Comparison of ENCODE assay signal across 8 mouse cellular contexts in the genomic region with DNA sequence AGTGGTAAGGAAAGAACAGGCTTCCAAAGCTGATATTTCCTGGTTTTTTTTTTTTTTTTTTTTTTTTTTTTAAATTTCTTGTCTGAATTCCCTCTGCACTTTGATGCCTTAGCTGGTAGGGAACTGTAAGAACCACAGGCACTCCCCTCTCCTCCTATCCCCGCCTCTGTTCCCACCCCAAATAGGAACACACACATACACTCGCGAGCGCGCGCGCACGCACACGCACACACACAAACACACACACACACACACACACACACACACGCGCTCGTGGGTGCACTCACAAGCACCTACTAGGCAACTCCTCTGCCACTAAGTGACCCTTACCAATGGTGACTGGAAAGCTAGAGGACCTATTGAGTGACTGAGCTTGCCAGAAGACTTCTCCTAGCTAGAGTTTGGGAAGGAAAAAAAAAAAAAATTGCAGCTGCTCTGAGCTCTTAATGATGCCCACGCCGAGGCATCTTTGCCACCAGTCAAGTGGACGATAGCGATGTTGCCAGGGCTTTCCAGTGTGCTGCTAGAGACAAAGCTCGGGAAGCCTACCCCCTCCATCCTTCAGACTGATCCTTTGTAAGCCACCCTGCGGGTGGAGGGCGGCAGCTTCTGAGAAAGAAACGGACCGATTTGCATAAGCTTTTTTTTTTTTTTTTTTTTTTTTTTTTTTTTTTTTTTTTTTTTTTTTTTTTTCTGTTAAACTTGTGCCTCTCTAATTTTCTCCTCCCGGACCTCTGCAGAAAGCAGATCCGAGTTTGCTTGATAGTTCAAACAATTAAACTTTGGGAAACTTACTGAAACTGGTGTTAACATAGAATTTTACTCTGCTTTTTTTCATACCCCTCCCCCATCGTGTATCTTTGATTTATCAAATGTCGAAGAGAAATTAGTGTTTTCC. TPM values are rescaled to one million over a fixed set of nuclear protein-coding genes. Genes with fewer than 3 reads are reported as not detected.
A peak's percentile ranks its signal among the peaks of the same experiment; 100 is the strongest.
DNase-seq lines count a peak whose midpoint lies in the region; ATAC-seq and TF ChIP-seq lines count a peak whose summit lies in the region.

No protein-coding gene starts in this region.

- peak overlapping the region; percentile 52 for H3K9ac ChIP-seq in embryonic facial prominence, embryonic 11.5 days (replicated peaks; ENCODE audit: low read length)
- peak overlapping the region; percentile 44 for H3K9ac ChIP-seq in intestine, embryonic 14.5 days (ENCODE audit: low read length)
- peak overlapping the region; percentile 93 for H3K9ac ChIP-seq in midbrain, embryonic 16.5 days (ENCODE audit: low read depth, low read length)

- WGBS in kidney, adult 2 months: 2% methylated on average over 25 of the region's 25 CpGs
- under 1% methylated on average over 25 of the region's 25 CpGs for WGBS in embryonic facial prominence, embryonic 11.5 days
- WGBS in intestine, embryonic 14.5 days: under 1% methylated on average over 25 of the region's 25 CpGs
- under 1% methylated on average over 25 of the region's 25 CpGs for WGBS in limb, embryonic 10.5 days
- WGBS in midbrain, embryonic 16.5 days: 0% methylated on average over 25 of the region's 25 CpGs

- peak overlapping the region; percentile 53 for H3K4me3 ChIP-seq in kidney, adult 2 months (ENCODE audit: insufficient read depth, low read depth, low read length)
- peak overlapping the region; percentile 49 for H3K4me3 ChIP-seq in embryonic facial prominence, embryonic 11.5 days (ENCODE audit: low read depth, low read length)
- peak overlapping the region; percentile 71 for H3K4me3 ChIP-seq in intestine, embryonic 14.5 days (ENCODE audit: low read depth, low read length)
- H3K4me3 ChIP-seq in limb, embryonic 10.5 days: peak overlapping the region; percentile 54
- H3K4me3 ChIP-seq in midbrain, embryonic 16.5 days (ENCODE audit: low read depth, low read length): peak overlapping the region; percentile 88

- no peak for TF ChIP-seq CTCF in kidney, adult 2 months (conservative IDR thresholded peaks at IDR 0.05; ENCODE audit: insufficient read depth, insufficient read length, low read depth, low read length)

- no peak overlapping the region for H3K27ac ChIP-seq in kidney, adult 2 months (ENCODE audit: insufficient read depth, low read depth, low read length)
- H3K27ac ChIP-seq in embryonic facial prominence, embryonic 11.5 days (replicated peaks; ENCODE audit: low read depth, low read length): no peak overlapping the region
- H3K27ac ChIP-seq in intestine, embryonic 14.5 days (ENCODE audit: low read depth): no peak overlapping the region
- H3K27ac ChIP-seq in limb, embryonic 10.5 days: peak overlapping the region; percentile 53; the same call in 1 of the 2 replicates
- H3K27ac ChIP-seq in midbrain, embryonic 16.5 days (ENCODE audit: low read length): peak overlapping the region; percentile 87

- H3K27me3 ChIP-seq in kidney, adult 2 months (replicated peaks; ENCODE audit: control insufficient read depth, insufficient read depth, low read length): no peaks in the 10 kb centered on the region; the same call in 1 of the 2 replicates
- H3K27me3 ChIP-seq in embryonic facial prominence, embryonic 11.5 days (ENCODE audit: control insufficient read depth, insufficient read depth, low read length): no peaks in the 10 kb centered on the region; the same call in 1 of the 2 replicates
- H3K27me3 ChIP-seq in intestine, embryonic 14.5 days (replicated peaks; ENCODE audit: control insufficient read depth, insufficient read depth, low read length): no peaks in the 10 kb centered on the region
- peaks cover 15% of the 10 kb centered on the region; the same call in 1 of the 2 replicates for H3K27me3 ChIP-seq in limb, embryonic 10.5 days (ENCODE audit: low read depth, poor library complexity, severe bottlenecking)
- H3K27me3 ChIP-seq in midbrain, embryonic 16.5 days (ENCODE audit: control insufficient read depth, insufficient read depth, low read depth, low read length): no peaks in the 10 kb centered on the region

- peak; percentile 17 for DNase-seq in kidney, adult 2 months
- no peak for DNase-seq in kidney, adult 11 months
- peak; percentile 66 for DNase-seq in embryonic facial prominence, embryonic 11.5 days (ENCODE audit: low spot score)
- peak; percentile 80 for DNase-seq in intestine, embryonic 14.5 days (ENCODE audit: low spot score)
- DNase-seq in limb, embryonic 10.5 days (ENCODE audit: low spot score): peak; percentile 55
- DNase-seq in urinary bladder, postnatal 4 days (ENCODE audit: low spot score in 2 of 2): no peak
- DNase-seq in c-Kit-positive CD71-positive TER-119-positive erythroid progenitor cells, embryonic 14.5 days (ENCODE audit: low spot score): no peak

- no peaks in the 10 kb centered on the region for H3K4me1 ChIP-seq in kidney, adult 2 months (ENCODE audit: control insufficient read depth, insufficient read depth, low read length)
- no peaks in the 10 kb centered on the region for H3K4me1 ChIP-seq in embryonic facial prominence, embryonic 11.5 days (ENCODE audit: control insufficient read depth, insufficient read depth, low read length)
- H3K4me1 ChIP-seq in intestine, embryonic 14.5 days (replicated peaks; ENCODE audit: control insufficient read depth, insufficient read depth, low read length): peaks cover 6% of the 10 kb centered on the region; the same call in 1 of the 2 replicates
- peaks cover 19% of the 10 kb centered on the region for H3K4me1 ChIP-seq in limb, embryonic 10.5 days
- H3K4me1 ChIP-seq in midbrain, embryonic 16.5 days (ENCODE audit: control insufficient read depth, insufficient read depth, low read length): peaks cover 7% of the 10 kb centered on the region

- peak overlapping the region; percentile 93 for H3K4me2 ChIP-seq in embryonic facial prominence, embryonic 11.5 days (ENCODE audit: low read depth, low read length)
- peak overlapping the region; percentile 97 for H3K4me2 ChIP-seq in intestine, embryonic 14.5 days (ENCODE audit: low read length)
- H3K4me2 ChIP-seq in midbrain, embryonic 16.5 days (ENCODE audit: low read length): peak overlapping the region; percentile 73

- H3K36me3 ChIP-seq in kidney, adult 2 months (ENCODE audit: control insufficient read depth, insufficient read depth, low read length): no peaks in the 10 kb centered on the region
- no peaks in the 10 kb centered on the region for H3K36me3 ChIP-seq in embryonic facial prominence, embryonic 11.5 days (replicated peaks; ENCODE audit: control insufficient read depth, insufficient read depth, low read depth, low read length)
- no peaks in the 10 kb centered on the region for H3K36me3 ChIP-seq in intestine, embryonic 14.5 days (ENCODE audit: control insufficient read depth, insufficient read depth, low read length)
- H3K36me3 ChIP-seq in limb, embryonic 10.5 days: no peaks in the 10 kb centered on the region
- no peaks in the 10 kb centered on the region for H3K36me3 ChIP-seq in midbrain, embryonic 16.5 days (ENCODE audit: control insufficient read depth, insufficient read depth, low read length)

- ATAC-seq in embryonic facial prominence, embryonic 11.5 days (replicated peaks; ENCODE audit: insufficient number of reproducible peaks, low FRiP score, low TSS enrichment, low read depth): peak; percentile 58; the same call in 1 of the 2 replicates
- peak; percentile 54; the same call in 1 of the 2 replicates for ATAC-seq in intestine, embryonic 14.5 days (replicated peaks; ENCODE audit: low FRiP score, low TSS enrichment, low read depth)
- peak; percentile 54; the same call in 1 of the 2 replicates for ATAC-seq in midbrain, embryonic 16.5 days

- TF ChIP-seq POLR2A in kidney, adult 2 months (IDR thresholded peaks at IDR 0.05; ENCODE audit: low read depth, low read length): no peak

- H3K9me3 ChIP-seq in embryonic facial prominence, embryonic 11.5 days (replicated peaks; ENCODE audit: control insufficient read depth, low read length): no peaks in the 10 kb centered on the region
- no peaks in the 10 kb centered on the region for H3K9me3 ChIP-seq in intestine, embryonic 14.5 days (ENCODE audit: control insufficient read depth, low read length)
- no peaks in the 10 kb centered on the region for H3K9me3 ChIP-seq in limb, embryonic 10.5 days (replicated peaks)
- no peaks in the 10 kb centered on the region for H3K9me3 ChIP-seq in midbrain, embryonic 16.5 days (replicated peaks; ENCODE audit: control insufficient read depth, low read length, poor library complexity, severe bottlenecking)

RNA-seq across cellular contexts. Expression of a gene that starts 2.5 kb away (rescaled TPM):
- polyA plus RNA-seq in kidney, adult 2 months (2012; rRNA removed): 0.27 and 0.45 TPM in 2 replicates
- 17.5 and 18.1 TPM in 2 replicates for polyA plus RNA-seq in embryonic facial prominence, embryonic 11.5 days (2014; fragmentation: Nextera tagmentation; extraction: Ambion mirVana)
- 12.9 and 16.4 TPM in 2 replicates for polyA plus RNA-seq in intestine, embryonic 14.5 days (2014; fragmentation: Nextera tagmentation; extraction: Ambion mirVana)
- polyA plus RNA-seq in limb, embryonic 10.5 days (2016; fragmentation: Nextera tagmentation; extraction: Ambion mirVana): 3.1 and 5.9 TPM in 2 replicates
- 55.1 and 55.3 TPM in 2 replicates for polyA plus RNA-seq in midbrain, embryonic 16.5 days (2015; fragmentation: Nextera tagmentation; extraction: Ambion mirVana)

Comparison
In these comparisons a context has a peak if more than half of its experiments do, and no peak if none do; other contexts are left out.
1. DNase-seq: peak in kidney, adult 2 months (single experiment), embryonic facial prominence, embryonic 11.5 days (single experiment), intestine, embryonic 14.5 days (single experiment) and limb, embryonic 10.5 days (single experiment); none in kidney, adult 11 months (single experiment), urinary bladder, postnatal 4 days (0 of 2) and c-Kit-positive CD71-positive TER-119-positive erythroid progenitor cells, embryonic 14.5 days (single experiment).
2. H3K27ac ChIP-seq: peak in limb, embryonic 10.5 days (single experiment) and midbrain, embryonic 16.5 days (single experiment); none in kidney, adult 2 months (single experiment), embryonic facial prominence, embryonic 11.5 days (single experiment) and intestine, embryonic 14.5 days (single experiment).
3. Peak in every context shown above with its lines, with median percentiles within 50 percentile points of each other: H3K4me3 ChIP-seq, ATAC-seq, H3K4me2 ChIP-seq and H3K9ac ChIP-seq.